Mouse (Mus musculus): Measurements from ENCODE around the gene Aldh3b1. TPM values are rescaled to one million over a fixed set of nuclear protein-coding genes. Genes with fewer than 3 reads are reported as not detected.
"Not testable (repeated sequence)": the region's sequence is repeated elsewhere in the genome, so short reads cannot be mapped to it uniquely, and the experiment has no call there.

Gene Aldh3b1
- polyA plus RNA-seq, 1 experiment from 2014 or later = 0.84 TPM

- not testable (repeated sequence) for H3K27me3 ChIP-seq (replicated peaks); H3K4me2 ChIP-seq (replicated peaks); H3K36me3 ChIP-seq; H3K9ac ChIP-seq; H3K27ac ChIP-seq; H3K9me3 ChIP-seq; H3K4me3 ChIP-seq; H3K4me1 ChIP-seq; ATAC-seq (ENCODE audit: low FRiP score, low read depth)
- WGBS = 81% methylated on average over 5 of the region's 5 CpGs
Observed at GRCm38 (mm10) chr19:3957296-3958036, 27.9 kb upstream of the Aldh3b1 start.

GRCm38 (mm10) chr19:3955804-3956203 is 26.2 kb upstream of the Aldh3b1 start:
- H3K27me3 ChIP-seq (replicated peaks) = no peaks in the 10 kb centered on the region
- H3K9me3 ChIP-seq = no peaks in the 10 kb centered on the region
- ATAC-seq (ENCODE audit: low FRiP score, low read depth) = no peak
- no peak overlapping the region for H3K4me3 ChIP-seq
- no peak overlapping the region for H3K9ac ChIP-seq
- 54% methylated on average over 4 of the region's 4 CpGs for WGBS
- H3K36me3 ChIP-seq = no peaks in the 10 kb centered on the region
- no peak overlapping the region for H3K27ac ChIP-seq
- H3K4me2 ChIP-seq (replicated peaks) = no peak overlapping the region
- H3K4me1 ChIP-seq = no peaks in the 10 kb centered on the region

GRCm38 (mm10) chr19:3955033-3955432 is 25.4 kb upstream of the Aldh3b1 start:
- Histone ChIP-seq H3K27ac (no peak overlapping the region), H3K4me3 (no peak overlapping the region), H3K27me3 (replicated peaks) (no peaks in the 10 kb centered on the region), H3K36me3 (no peaks in the 10 kb centered on the region), H3K4me2 (replicated peaks) (no peak overlapping the region), H3K9ac (no peak overlapping the region), H3K4me1 (no peaks in the 10 kb centered on the region), H3K9me3 (no peaks in the 10 kb centered on the region)
- ATAC-seq (ENCODE audit: low FRiP score, low read depth) = no peak
- WGBS = 77% methylated on average over 3 of the region's 3 CpGs

GRCm38 (mm10) chr19:3952099-3952498 is 22.5 kb upstream of the Aldh3b1 start:
- no peaks in the 10 kb centered on the region for H3K27me3 ChIP-seq (replicated peaks)
- H3K27ac ChIP-seq = no peak overlapping the region
- H3K4me2 ChIP-seq (replicated peaks) = no peak overlapping the region
- H3K4me1 ChIP-seq = no peaks in the 10 kb centered on the region
- H3K4me3 ChIP-seq = no peak overlapping the region
- no peaks in the 10 kb centered on the region for H3K36me3 ChIP-seq
- no peak for ATAC-seq (ENCODE audit: low FRiP score, low read depth)
- no peak overlapping the region for H3K9ac ChIP-seq
- WGBS = 69% methylated on average over 1 of the region's 1 CpGs
- H3K9me3 ChIP-seq = no peaks in the 10 kb centered on the region

GRCm38 (mm10) chr19:3951461-3951860 is 21.9 kb upstream of the Aldh3b1 start:
- Histone ChIP-seq H3K9ac (no peak overlapping the region), H3K9me3 (no peaks in the 10 kb centered on the region), H3K27me3 (replicated peaks) (no peaks in the 10 kb centered on the region), H3K27ac (no peak overlapping the region), H3K4me1 (no peaks in the 10 kb centered on the region), H3K4me3 (no peak overlapping the region), H3K36me3 (no peaks in the 10 kb centered on the region), H3K4me2 (replicated peaks) (no peak overlapping the region)
- no peak for ATAC-seq (ENCODE audit: low FRiP score, low read depth)

- Histone ChIP-seq H3K27me3 (replicated peaks) (no peaks in the 10 kb centered on the region), H3K4me1 (no peaks in the 10 kb centered on the region), H3K4me2 (replicated peaks) (no peak overlapping the region), H3K27ac (no peak overlapping the region), H3K36me3 (no peaks in the 10 kb centered on the region), H3K9me3 (no peaks in the 10 kb centered on the region), H3K9ac (no peak overlapping the region), H3K4me3 (no peak overlapping the region)
- 80% methylated on average over 3 of the region's 3 CpGs for WGBS
- ATAC-seq (ENCODE audit: low FRiP score, low read depth) = no peak
Observed at GRCm38 (mm10) chr19:3950331-3950730, 20.7 kb upstream of the Aldh3b1 start.

GRCm38 (mm10) chr19:3948546-3948945 is 18.9 kb upstream of the Aldh3b1 start:
- Histone ChIP-seq H3K9me3 (no peaks in the 10 kb centered on the region), H3K27me3 (replicated peaks) (0 out of 2 replicates have a peak, but pooled peaks cover 2% of the 10 kb centered on the region), H3K4me1 (no peaks in the 10 kb centered on the region), H3K27ac (no peak overlapping the region), H3K4me3 (no peak overlapping the region), H3K4me2 (replicated peaks) (no peak overlapping the region), H3K36me3 (no peaks in the 10 kb centered on the region), H3K9ac (0 out of 2 replicates have a peak overlapping the region, but pooled peaks have one; percentile 29)
- no peak for ATAC-seq (ENCODE audit: low FRiP score, low read depth)
- 80% methylated on average over 14 of the region's 14 CpGs for WGBS

- no peak for ATAC-seq (ENCODE audit: low FRiP score, low read depth)
- no peaks in the 10 kb centered on the region for H3K4me1 ChIP-seq
- 80% methylated on average over 3 of the region's 3 CpGs for WGBS
Observed at GRCm38 (mm10) chr19:3947813-3948212, 18.2 kb upstream of the Aldh3b1 start.

GRCm38 (mm10) chr19:3946715-3947114 is 17.1 kb upstream of the Aldh3b1 start:
- no peak overlapping the region for H3K4me2 ChIP-seq (replicated peaks)
- no peak overlapping the region for H3K9ac ChIP-seq
- no peaks in the 10 kb centered on the region for H3K36me3 ChIP-seq
- 0 out of 2 replicates have a peak, but pooled peaks have one; percentile 77 for ATAC-seq (ENCODE audit: low FRiP score, low read depth)
- WGBS = 21% methylated on average over 2 of the region's 2 CpGs
- no peaks in the 10 kb centered on the region for H3K4me1 ChIP-seq
- H3K4me3 ChIP-seq = no peak overlapping the region
- no peaks in the 10 kb centered on the region for H3K9me3 ChIP-seq
- H3K27ac ChIP-seq = no peak overlapping the region
- H3K27me3 ChIP-seq (replicated peaks) = 0 out of 2 replicates have a peak, but pooled peaks cover 2% of the 10 kb centered on the region

More at GRCm38 (mm10) chr19:3947813-3948212, 18.2 kb upstream of the Aldh3b1 start:
- H3K27me3 ChIP-seq (replicated peaks) = 0 out of 2 replicates have a peak, but pooled peaks cover 2% of the 10 kb centered on the region
- H3K27ac ChIP-seq = no peak overlapping the region
- no peaks in the 10 kb centered on the region for H3K9me3 ChIP-seq
- no peak overlapping the region for H3K4me2 ChIP-seq (replicated peaks)
- no peak overlapping the region for H3K4me3 ChIP-seq
- no peaks in the 10 kb centered on the region for H3K36me3 ChIP-seq
- H3K9ac ChIP-seq = no peak overlapping the region

GRCm38 (mm10) chr19:3945872-3946564 is 16.4 kb upstream of the Aldh3b1 start:
- Histone ChIP-seq H3K4me1 (no peaks in the 10 kb centered on the region), H3K36me3 (no peaks in the 10 kb centered on the region), H3K27me3 (replicated peaks) (0 out of 2 replicates have a peak, but pooled peaks cover 2% of the 10 kb centered on the region), H3K4me3 (no peak overlapping the region), H3K9ac (no peak overlapping the region), H3K9me3 (no peaks in the 10 kb centered on the region), H3K4me2 (replicated peaks) (no peak overlapping the region), H3K27ac (no peak overlapping the region)
- WGBS = 42% methylated on average over 10 of the region's 10 CpGs
- ATAC-seq (ENCODE audit: low FRiP score, low read depth) = no peak

- no peak for ATAC-seq (ENCODE audit: low FRiP score, low read depth)
- Histone ChIP-seq H3K4me2 (replicated peaks) (0 out of 2 replicates have a peak overlapping the region, but pooled peaks have one; percentile 20), H3K9me3 (no peaks in the 10 kb centered on the region), H3K27ac (no peak overlapping the region), H3K36me3 (no peaks in the 10 kb centered on the region), H3K27me3 (replicated peaks) (0 out of 2 replicates have a peak, but pooled peaks cover 2% of the 10 kb centered on the region), H3K4me1 (no peaks in the 10 kb centered on the region), H3K4me3 (no peak overlapping the region), H3K9ac (no peak overlapping the region)
- WGBS = 21% methylated on average over 27 of the region's 27 CpGs
Observed at GRCm38 (mm10) chr19:3942986-3943735, 13.6 kb upstream of the Aldh3b1 start.

GRCm38 (mm10) chr19:3942315-3942714 is 12.7 kb upstream of the Aldh3b1 start:
- H3K4me2 ChIP-seq (replicated peaks) = no peak overlapping the region
- no peak overlapping the region for H3K9ac ChIP-seq
- H3K9me3 ChIP-seq = no peaks in the 10 kb centered on the region
- no peaks in the 10 kb centered on the region for H3K36me3 ChIP-seq
- H3K27ac ChIP-seq = no peak overlapping the region
- H3K4me1 ChIP-seq = no peaks in the 10 kb centered on the region
- WGBS = 81% methylated on average over 7 of the region's 7 CpGs
- no peak for ATAC-seq (ENCODE audit: low FRiP score, low read depth)
- H3K4me3 ChIP-seq = no peak overlapping the region
- H3K27me3 ChIP-seq (replicated peaks) = 0 out of 2 replicates have a peak, but pooled peaks cover 2% of the 10 kb centered on the region
